Mouse (Mus musculus) midbrain, embryonic 15.5 days (tissue): ENCODE measurements around the gene Atxn2. TPM values are rescaled to one million over a fixed set of nuclear protein-coding genes. Genes with fewer than 3 reads are reported as not detected.
"Not testable (repeated sequence)": the region's sequence is repeated elsewhere in the genome, so short reads cannot be mapped to it uniquely, and the experiment has no call there.

Source experiments
- ATAC-seq: fragments of 200-750 bp; cut with Nextera tagmentation; replicated peaks from 2 replicates; pipeline ENCODE4 v1.8.0; 2017; ENCODE audit warnings: moderate TSS enrichment
- H3K27ac ChIP-seq: fragments of 300-500 bp; sonication (generic); 2 replicates; pipeline ENCODE4 v1.5.1; 2015; ENCODE audit warnings: mild to moderate bottlenecking, inconsistent platforms
- H3K27me3 ChIP-seq: fragments of 300-500 bp; sonication (generic); replicated peaks from 2 replicates; pipeline ENCODE4 v1.6.1; 2015; ENCODE audit warnings: inconsistent platforms
- H3K36me3 ChIP-seq: fragments of 300-500 bp; sonication (generic); replicated peaks from 2 replicates; pipeline ENCODE4 v1.6.1; 2015; ENCODE audit warnings: inconsistent platforms
- H3K4me1 ChIP-seq: fragments of 300-500 bp; sonication (generic); 2 replicates; pipeline ENCODE4 v1.6.1; 2015; ENCODE audit warnings: inconsistent platforms
- H3K4me2 ChIP-seq: fragments of 300-500 bp; sonication (generic); 2 replicates; pipeline ENCODE4 v1.6.1; 2015; ENCODE audit warnings: inconsistent platforms, mild to moderate bottlenecking, moderate library complexity
- H3K4me3 ChIP-seq: fragments of 300-500 bp; sonication (generic); 2 replicates; pipeline ENCODE4 v1.5.1; 2015; ENCODE audit warnings: mild to moderate bottlenecking, inconsistent platforms
- H3K9ac ChIP-seq: fragments of 300-500 bp; sonication (generic); 2 replicates; pipeline ENCODE4 v1.6.1; 2015; ENCODE audit warnings: mild to moderate bottlenecking, inconsistent platforms
- H3K9me3 ChIP-seq: fragments of 300-500 bp; sonication (generic); 2 replicates; pipeline ENCODE4 v1.6.1; 2016; ENCODE audit warnings: inconsistent platforms
- WGBS: fragments of 180-500 bp; shearing (Covaris S2); methylation state at CpG from one replicate; pipeline ENCODE4 v1.1.7; 2015; ENCODE audit warnings: mixed read lengths; 5-methylcytosine and 5-hydroxymethylcytosine counted together
- polyA plus RNA-seq: library from polyadenylated mRNA; unstranded; fragments of >200 nt; fragmentation: Nextera tagmentation; extraction: Ambion mirVana; gene quantifications from 2 replicates; pipeline ENCODE4 v1.2.1, GENCODE M21; 2015

Gene Atxn2
- polyA plus RNA-seq, 1 experiment from 2014 or later = 111 TPM

DNA sequence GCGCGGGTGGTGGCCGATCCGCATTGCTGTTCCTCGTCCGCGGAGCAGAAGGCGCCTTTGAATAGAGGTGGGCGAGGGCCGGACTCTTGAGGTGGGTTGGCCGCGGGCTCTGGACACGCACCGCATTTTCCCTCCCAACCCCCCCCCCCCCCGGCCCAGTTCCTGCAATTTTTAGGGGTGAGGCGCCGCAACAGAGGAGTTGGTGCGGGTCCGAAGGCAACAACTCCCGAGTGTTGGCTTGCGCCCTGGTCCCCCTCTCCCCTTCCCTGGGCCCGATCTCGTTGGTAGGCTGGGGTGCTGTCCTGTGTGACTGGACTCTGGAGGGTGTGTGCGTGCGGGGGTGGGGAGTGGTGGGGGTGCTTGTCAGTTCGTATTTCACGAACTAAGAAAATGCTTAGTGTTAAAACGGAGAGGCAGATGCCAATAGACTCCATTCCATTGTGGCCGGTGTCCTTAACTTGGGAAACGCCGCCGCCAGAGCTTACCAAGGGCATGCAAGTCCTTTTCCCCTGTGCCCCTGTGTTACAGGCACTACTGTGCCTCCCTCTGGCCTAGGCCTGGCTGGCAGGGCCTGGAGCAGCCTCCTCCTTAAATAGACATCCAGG lies 1.9 kb downstream of the Atxn2 start:
- 0% methylated on average over 30 of the region's 32 CpGs for WGBS
- Histone ChIP-seq H3K9ac (peak overlapping the region; percentile 99), H3K36me3 (no peaks in the 10 kb centered on the region), H3K9me3 (no peaks in the 10 kb centered on the region), H3K27me3 (no peaks in the 10 kb centered on the region), H3K4me1 (peaks cover 43% of the 10 kb centered on the region), H3K4me3 (peak overlapping the region; percentile 96), H3K27ac (peak overlapping the region; percentile 98), H3K4me2 (peak overlapping the region; percentile 72)
- ATAC-seq = peak; percentile 35; the same call in 1 of the 2 replicates

DNA sequence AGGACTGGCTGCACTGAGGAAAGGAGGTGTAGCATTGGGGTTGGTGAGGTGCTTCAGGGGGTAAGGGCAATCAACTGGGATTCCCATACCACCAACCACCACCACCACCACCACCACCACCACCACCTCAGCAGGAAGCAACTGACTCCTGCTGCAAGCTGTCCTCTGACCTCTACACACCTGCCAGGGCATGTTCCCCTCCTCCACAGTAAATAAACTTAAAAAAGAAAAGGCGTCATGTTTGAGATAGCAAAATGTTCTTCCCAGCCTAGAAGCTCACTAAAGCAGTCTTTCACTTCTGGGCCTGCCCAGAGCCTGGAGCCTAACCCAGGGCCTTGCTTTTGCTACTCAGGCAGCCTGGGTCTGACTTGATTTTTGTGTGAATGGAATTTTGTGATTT lies 3.2 kb downstream of the Atxn2 start:
- no peaks in the 10 kb centered on the region for H3K27me3 ChIP-seq
- WGBS = 88% methylated on average over 1 of the region's 1 CpGs
- H3K9ac ChIP-seq = no peak overlapping the region
- no peaks in the 10 kb centered on the region for H3K9me3 ChIP-seq
- H3K36me3 ChIP-seq = no peaks in the 10 kb centered on the region
- H3K4me1 ChIP-seq = peaks cover 53% of the 10 kb centered on the region
- no peak for ATAC-seq
- H3K4me3 ChIP-seq = peak overlapping the region; percentile 96; the same call in 1 of the 2 replicates
- H3K27ac ChIP-seq = no peak overlapping the region
- H3K4me2 ChIP-seq = peak overlapping the region; percentile 72; the same call in 1 of the 2 replicates

DNA sequence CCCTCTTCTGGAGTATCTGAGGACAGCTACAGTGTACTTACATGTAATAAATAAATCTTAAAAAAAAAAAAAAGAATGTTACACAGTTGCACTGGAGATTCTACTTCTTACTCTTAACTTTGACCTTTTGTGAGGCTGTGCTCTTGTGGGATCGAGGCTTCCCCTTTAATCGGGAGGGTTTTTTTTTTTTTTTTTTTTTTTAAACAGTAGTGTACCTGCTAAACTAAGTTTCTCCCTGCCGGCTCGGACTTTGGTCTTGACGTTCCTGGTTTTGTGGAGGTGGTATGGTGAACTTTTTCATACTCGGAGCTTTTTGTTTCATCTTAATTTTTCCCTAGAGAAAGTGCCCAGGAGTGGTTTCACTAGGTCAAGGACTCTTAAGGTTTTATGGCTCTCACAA lies 3.8 kb downstream of the Atxn2 start:
- WGBS = 89% methylated on average over 6 of the region's 6 CpGs
- H3K4me2 ChIP-seq = 0 out of 2 replicates have a peak overlapping the region, but pooled peaks have one; percentile 5
- H3K9ac ChIP-seq = no peak overlapping the region
- H3K27me3 ChIP-seq = no peaks in the 10 kb centered on the region
- no peaks in the 10 kb centered on the region for H3K36me3 ChIP-seq
- no peak overlapping the region for H3K27ac ChIP-seq
- H3K4me3 ChIP-seq = no peak overlapping the region
- peaks cover 59% of the 10 kb centered on the region for H3K4me1 ChIP-seq
- ATAC-seq = no peak
- no peaks in the 10 kb centered on the region for H3K9me3 ChIP-seq

DNA sequence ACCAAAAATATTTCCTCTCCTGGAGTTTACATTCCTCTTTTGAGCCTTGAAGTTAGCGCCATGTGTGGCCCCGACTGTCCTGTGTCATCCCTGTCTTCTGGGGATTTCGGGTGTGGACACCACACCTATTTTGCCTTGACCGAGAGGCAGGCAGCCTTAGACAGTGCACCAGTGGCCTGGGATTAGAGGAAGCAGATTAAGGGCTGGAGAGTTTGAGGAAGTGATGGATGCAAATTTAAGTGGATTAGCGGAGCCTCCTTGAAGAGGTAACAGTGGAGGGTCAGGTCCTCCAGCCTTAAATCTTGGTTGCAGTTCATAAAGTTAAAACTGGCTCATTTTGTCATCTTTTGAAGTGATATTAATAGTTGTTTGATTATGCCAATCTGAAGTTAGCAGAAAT lies 7.3 kb downstream of the Atxn2 start:
- H3K27ac ChIP-seq = no peak overlapping the region
- H3K36me3 ChIP-seq = no peaks in the 10 kb centered on the region
- no peak for ATAC-seq
- no peaks in the 10 kb centered on the region for H3K9me3 ChIP-seq
- no peak overlapping the region for H3K4me3 ChIP-seq
- no peak overlapping the region for H3K4me2 ChIP-seq
- H3K9ac ChIP-seq = no peak overlapping the region
- no peaks in the 10 kb centered on the region for H3K27me3 ChIP-seq
- peaks cover 50% of the 10 kb centered on the region for H3K4me1 ChIP-seq
- WGBS = 77% methylated on average over 5 of the region's 5 CpGs

DNA sequence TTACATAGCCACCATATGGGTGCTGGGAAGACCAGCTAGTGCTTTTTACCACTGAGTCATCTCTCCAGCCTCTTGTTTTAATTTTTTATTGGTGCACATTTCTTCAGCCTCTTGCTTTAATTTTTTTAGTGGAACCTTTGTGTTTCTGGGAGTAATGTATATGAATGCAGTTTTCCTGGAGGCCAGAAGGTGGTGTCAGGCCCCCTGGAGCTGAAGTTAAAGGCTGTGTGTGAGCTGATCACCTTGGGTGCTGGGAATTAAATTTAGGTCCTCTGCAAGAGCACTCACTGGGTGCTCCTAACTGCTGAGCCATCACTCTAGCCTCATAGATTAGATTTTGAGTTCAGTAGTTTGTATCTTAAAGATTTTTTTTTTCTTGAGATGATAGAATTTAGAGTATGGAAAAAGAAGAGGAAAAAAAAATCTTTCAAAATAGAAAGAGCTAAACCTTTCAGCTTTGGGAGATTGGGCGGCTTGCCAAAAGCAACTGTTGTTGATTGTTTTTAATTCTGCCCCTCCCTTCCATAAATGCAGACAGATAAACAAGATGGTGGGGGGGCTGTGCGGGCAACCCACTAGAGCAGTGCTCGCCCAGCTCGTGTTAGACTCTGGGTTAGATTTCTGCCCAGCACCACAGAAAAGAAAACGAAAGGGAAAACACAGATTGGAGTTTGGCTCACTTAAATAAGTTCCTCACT lies 9.9 kb downstream of the Atxn2 start:
- Histone ChIP-seq H3K9ac (no peak overlapping the region), H3K4me3 (no peak overlapping the region), H3K27me3 (no peaks in the 10 kb centered on the region), H3K4me1 (peaks cover 26% of the 10 kb centered on the region), H3K27ac (no peak overlapping the region), H3K36me3 (no peaks in the 10 kb centered on the region), H3K9me3 (no peaks in the 10 kb centered on the region), H3K4me2 (no peak overlapping the region)
- no peak for ATAC-seq
- WGBS = 88% methylated on average over 5 of the region's 5 CpGs

DNA sequence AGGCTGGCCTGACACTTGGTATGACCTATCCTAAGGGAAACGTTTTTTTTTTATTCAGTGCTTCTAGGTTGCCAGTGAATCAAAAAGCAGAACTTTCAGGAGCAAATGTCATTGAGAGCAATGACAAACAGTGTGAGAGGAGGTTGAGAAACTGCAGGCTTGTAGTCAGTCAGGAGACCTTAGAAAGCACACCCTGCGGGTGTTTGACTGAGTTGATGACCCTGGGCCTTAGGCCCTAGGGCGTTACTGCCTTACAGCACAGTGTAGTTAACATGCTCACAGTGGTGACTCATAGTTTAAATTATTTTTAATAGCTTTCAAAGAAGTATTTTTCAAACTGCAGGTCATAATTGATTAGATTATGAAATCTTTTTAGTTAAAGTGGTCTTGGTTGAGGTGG lies 10.7 kb downstream of the Atxn2 start:
- no peaks in the 10 kb centered on the region for H3K36me3 ChIP-seq
- 86% methylated on average over 3 of the region's 3 CpGs for WGBS
- H3K4me3 ChIP-seq = no peak overlapping the region
- no peak overlapping the region for H3K9ac ChIP-seq
- no peak overlapping the region for H3K4me2 ChIP-seq
- no peaks in the 10 kb centered on the region for H3K9me3 ChIP-seq
- H3K27me3 ChIP-seq = no peaks in the 10 kb centered on the region
- ATAC-seq = no peak
- H3K27ac ChIP-seq = no peak overlapping the region
- peaks cover 17% of the 10 kb centered on the region for H3K4me1 ChIP-seq

DNA sequence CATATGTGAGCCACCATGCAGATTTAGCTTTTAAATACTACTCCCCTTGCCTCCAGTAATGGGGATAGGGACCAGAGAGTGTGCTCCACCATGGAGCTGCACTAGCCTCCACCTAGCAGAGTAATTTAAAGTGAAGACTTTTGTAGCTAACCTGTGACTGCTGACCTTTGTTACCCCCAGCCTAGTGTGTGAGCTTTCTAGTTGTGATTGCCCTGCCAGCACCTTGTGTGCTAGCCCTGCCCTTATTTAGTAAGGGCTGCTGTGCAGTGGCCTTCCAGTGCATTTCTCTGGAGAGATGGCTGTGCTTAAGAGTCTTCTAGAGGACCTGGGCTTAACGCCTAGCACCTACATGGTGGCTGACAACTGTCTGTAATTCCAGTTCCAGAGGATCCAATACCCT lies 13.5 kb downstream of the Atxn2 start:
- Histone ChIP-seq H3K4me3 (no peak overlapping the region), H3K4me1 (peaks cover 3% of the 10 kb centered on the region), H3K4me2 (no peak overlapping the region), H3K27me3 (no peaks in the 10 kb centered on the region), H3K9me3 (no peaks in the 10 kb centered on the region), H3K9ac (no peak overlapping the region), H3K27ac (no peak overlapping the region), H3K36me3 (no peaks in the 10 kb centered on the region)
- no peak for ATAC-seq
- WGBS = 78% methylated on average over 1 of the region's 1 CpGs

DNA sequence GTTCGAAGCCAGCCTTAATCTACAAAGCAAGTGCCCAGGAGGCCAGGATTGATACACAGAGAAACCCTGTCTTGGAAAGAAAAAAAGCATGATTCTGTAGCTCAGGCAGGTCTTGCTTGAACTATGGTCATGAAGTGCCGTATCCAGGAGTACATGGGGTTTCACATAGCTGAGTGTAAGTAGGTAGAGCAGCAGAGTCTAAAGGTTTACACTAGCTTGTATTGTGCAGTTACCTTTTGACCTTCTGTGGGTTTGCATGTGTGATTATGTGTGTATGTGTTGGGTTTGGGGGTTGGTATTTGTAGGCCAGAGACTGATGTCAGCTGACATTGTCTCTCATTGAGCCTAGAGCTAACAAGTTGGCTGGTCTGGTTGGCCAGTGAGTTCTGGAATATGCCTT lies 18.9 kb downstream of the Atxn2 start:
- H3K27me3 ChIP-seq = no peaks in the 10 kb centered on the region
- no peak overlapping the region for H3K4me3 ChIP-seq
- no peak overlapping the region for H3K9ac ChIP-seq
- no peak for ATAC-seq
- H3K4me1 ChIP-seq = no peaks in the 10 kb centered on the region
- H3K27ac ChIP-seq = no peak overlapping the region
- 95% methylated on average over 2 of the region's 2 CpGs for WGBS
- no peaks in the 10 kb centered on the region for H3K9me3 ChIP-seq
- no peaks in the 10 kb centered on the region for H3K36me3 ChIP-seq
- H3K4me2 ChIP-seq = no peak overlapping the region

DNA sequence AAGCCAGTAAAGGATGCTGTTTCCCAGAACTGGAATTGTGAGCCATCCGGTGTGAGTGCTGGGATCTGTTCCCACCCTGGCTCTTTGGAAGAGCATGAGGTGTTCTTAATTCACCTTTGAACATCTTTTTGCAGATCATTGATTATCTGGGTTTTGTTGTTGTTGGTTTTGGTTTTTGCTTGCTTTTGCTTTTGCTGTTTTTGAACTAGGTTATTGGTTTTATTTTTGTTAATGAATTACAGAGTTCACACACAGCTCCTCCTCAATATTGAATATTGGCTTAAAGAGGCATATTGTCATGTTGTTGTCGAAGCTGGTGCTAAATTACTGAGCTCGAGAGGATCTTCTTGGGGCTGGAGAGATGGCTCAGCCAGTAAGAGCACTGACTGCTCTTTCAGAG lies 25.5 kb downstream of the Atxn2 start:
- Histone ChIP-seq H3K9ac (no peak overlapping the region), H3K4me2 (no peak overlapping the region), H3K36me3 (no peaks in the 10 kb centered on the region), H3K4me1 (no peaks in the 10 kb centered on the region), H3K4me3 (no peak overlapping the region), H3K27me3 (no peaks in the 10 kb centered on the region), H3K27ac (no peak overlapping the region), H3K9me3 (no peaks in the 10 kb centered on the region)
- WGBS = 97% methylated on average over 3 of the region's 3 CpGs
- no peak for ATAC-seq

DNA sequence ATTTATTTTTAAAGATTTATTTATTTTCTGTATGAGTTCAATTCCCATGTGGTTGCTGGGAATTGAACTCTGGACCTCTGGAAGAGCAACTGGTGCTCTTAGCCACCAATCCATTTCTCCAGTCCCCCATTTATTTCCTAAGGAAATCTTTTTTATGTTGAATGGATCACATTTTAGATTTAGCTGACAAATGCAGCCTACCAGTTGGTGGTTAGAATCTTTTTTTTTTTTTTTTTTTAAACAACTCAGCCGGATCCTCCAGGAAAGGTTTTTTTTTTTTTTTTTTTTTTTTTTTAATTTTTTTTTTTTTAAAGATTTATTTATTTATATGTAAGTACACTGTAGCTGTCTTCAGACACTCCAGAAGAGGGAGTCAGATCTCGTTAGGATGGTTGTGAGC lies 27.0 kb downstream of the Atxn2 start:
- not testable (repeated sequence) for H3K4me2 ChIP-seq, H3K36me3 ChIP-seq, H3K9ac ChIP-seq, H3K27me3 ChIP-seq, H3K4me3 ChIP-seq, H3K27ac ChIP-seq, H3K9me3 ChIP-seq, ATAC-seq, H3K4me1 ChIP-seq
- WGBS = 84% methylated on average over 2 of the region's 2 CpGs

DNA sequence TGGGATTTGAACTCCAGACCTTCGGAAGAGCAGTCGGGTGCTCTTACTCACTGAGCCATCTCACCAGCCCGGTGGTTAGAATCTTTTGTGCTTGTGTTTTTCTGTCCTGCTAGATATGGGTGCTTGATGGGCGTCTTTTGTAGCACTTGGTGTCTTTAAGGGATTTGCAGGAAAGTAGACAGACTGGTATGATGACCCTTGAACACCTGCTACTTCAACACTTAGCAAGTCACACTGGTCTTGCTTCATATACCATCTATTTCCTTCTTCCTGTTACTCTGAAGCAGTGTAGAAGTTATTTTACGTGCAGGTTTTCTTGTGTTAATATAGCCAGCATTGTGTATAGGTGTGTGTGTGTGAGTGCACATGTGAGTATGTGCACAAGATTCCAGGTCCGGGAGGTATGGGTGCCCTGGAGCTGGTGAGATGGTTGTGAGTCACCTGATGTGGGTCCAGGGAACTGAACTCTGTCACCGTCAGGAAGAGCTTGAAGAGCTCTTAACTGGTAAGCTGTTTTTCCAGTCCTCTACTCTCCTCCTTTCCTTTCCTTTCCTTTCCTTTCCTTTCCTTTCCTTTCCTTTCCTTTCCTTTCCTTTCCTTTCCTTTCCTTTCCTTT lies 27.5 kb downstream of the Atxn2 start:
- Histone ChIP-seq H3K27me3 (no peaks in the 10 kb centered on the region), H3K4me2 (no peak overlapping the region), H3K4me1 (no peaks in the 10 kb centered on the region), H3K9me3 (no peaks in the 10 kb centered on the region), H3K27ac (no peak overlapping the region), H3K36me3 (no peaks in the 10 kb centered on the region), H3K4me3 (no peak overlapping the region), H3K9ac (no peak overlapping the region)
- no peak for ATAC-seq
- WGBS = 93% methylated on average over 7 of the region's 7 CpGs

DNA sequence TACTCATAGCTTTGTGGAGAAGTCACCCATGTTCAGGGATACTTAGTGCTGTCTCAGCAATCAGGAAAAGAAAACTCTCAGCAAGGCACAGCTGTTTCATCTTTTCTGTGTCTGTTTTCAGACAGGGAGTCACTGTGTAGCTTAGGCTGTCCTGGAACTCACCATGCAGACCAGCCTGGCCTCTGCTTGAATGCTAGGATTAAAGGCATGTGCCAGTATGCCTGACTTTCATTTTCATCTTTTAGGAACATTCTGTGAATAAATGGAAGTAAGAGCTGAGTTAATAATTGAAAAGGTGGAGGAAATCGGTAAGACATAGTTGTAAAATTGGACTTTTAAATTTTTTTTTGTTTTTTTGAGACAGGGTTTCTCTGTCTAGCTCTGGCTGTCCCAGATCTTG lies 29.4 kb downstream of the Atxn2 start:
- 92% methylated on average over 1 of the region's 1 CpGs for WGBS
- no peak overlapping the region for H3K4me3 ChIP-seq
- ATAC-seq = no peak

DNA sequence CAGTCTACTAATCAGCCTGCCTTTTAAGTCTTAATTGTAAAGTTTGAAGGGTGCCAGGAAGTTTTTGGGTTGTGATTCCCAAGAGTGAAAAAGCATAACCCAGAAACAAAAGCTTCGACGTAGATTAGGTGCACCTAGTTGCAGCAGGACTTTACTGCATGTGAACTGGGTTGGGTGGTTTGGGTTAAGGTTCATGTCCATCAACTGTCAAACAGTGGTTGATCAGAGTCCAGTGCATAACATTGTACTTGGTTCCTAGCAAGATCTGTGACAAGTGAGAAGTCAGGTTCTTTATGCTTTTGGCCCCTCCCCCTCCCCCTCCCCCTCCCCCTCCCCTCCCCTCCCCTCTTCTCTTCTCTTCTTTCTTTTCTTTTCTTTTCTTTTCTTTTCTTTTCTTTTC lies 31.8 kb downstream of the Atxn2 start:
- no peak overlapping the region for H3K4me3 ChIP-seq
- 89% methylated on average over 2 of the region's 2 CpGs for WGBS

More for the DNA sequence above, 29.4 kb downstream of the Atxn2 start:
- Histone ChIP-seq H3K27ac (no peak overlapping the region), H3K36me3 (no peaks in the 10 kb centered on the region), H3K4me1 (no peaks in the 10 kb centered on the region), H3K4me2 (no peak overlapping the region), H3K27me3 (no peaks in the 10 kb centered on the region), H3K9ac (no peak overlapping the region), H3K9me3 (no peaks in the 10 kb centered on the region)

More for the DNA sequence above, 31.8 kb downstream of the Atxn2 start:
- no peaks in the 10 kb centered on the region for H3K36me3 ChIP-seq
- no peaks in the 10 kb centered on the region for H3K27me3 ChIP-seq
- no peaks in the 10 kb centered on the region for H3K9me3 ChIP-seq
- H3K9ac ChIP-seq = no peak overlapping the region
- H3K27ac ChIP-seq = no peak overlapping the region
- no peak for ATAC-seq
- no peaks in the 10 kb centered on the region for H3K4me1 ChIP-seq
- no peak overlapping the region for H3K4me2 ChIP-seq
